Mouse (Mus musculus) heart, postnatal 0 days (tissue): ENCODE data around the gene Astl.

ENCODE experiments used
- CTCF ChIP-seq: IDR thresholded peaks from 2 replicates; pipeline ENCODE4 v1.5.1; 2016; ENCODE audit warnings: antibody characterized with exemption, control low read depth, low read depth
- EP300 ChIP-seq: IDR thresholded peaks from 2 replicates; pipeline ENCODE4 v1.6.1; 2016; ENCODE audit warnings: antibody characterized with exemption, low read depth

DNA sequence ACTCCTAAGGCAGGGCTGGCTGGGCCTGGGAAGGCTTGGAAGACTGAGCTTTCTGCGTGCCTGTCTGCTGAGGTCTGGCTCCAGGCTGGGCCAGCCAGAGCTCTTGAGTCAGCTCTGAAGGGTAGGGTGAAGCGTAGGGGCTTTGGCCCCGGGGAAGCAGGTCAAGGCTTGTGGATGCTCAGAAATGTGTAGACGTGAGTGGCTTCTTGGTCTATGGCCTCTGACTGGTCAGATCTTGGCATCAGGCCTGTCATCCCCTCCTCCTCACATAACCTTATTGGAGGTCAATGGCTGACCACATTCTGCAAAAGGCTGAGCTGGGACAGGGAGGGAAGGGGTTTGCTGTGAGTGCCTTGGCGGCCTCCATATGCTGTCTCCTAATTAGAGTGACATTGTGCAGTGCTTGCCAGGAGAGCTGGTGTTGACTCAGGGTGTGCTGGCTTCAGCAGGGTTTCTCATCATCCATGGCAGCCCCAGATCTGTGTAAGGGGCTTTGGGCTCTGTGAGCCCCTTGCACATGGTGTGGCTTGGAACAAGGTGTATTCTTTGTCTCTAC, 56.2 kb downstream of the Astl start:
- TF ChIP-seq CTCF (no peak), EP300 (no peak)
